Mouse (Mus musculus) intestine, embryonic 14.5 days (tissue): ENCODE measurements at regions not wholly inside any gene's neighbourhood (a gene's known extent, or its start where the extent isn't known, plus 50 kb on each side); places are given as distances from the start of the nearest gene placed in this dataset.
A peak's percentile ranks its signal among the peaks of the same experiment; 100 is the strongest.

Experiments used
- ATAC-seq: fragments of 200-750 bp; cut with Nextera tagmentation; replicated peaks from 2 replicates; pipeline ENCODE4 v1.8.0; 2017; ENCODE audit warnings: low read depth, moderate number of reproducible peaks, moderate TSS enrichment, moderate library complexity; ENCODE audit not compliant: low FRiP score, low TSS enrichment
- DNase-seq: peaks from one replicate; pipeline ENCODE4 v3.0.0-alpha.2; 2018; ENCODE audit warnings: low spot score
- H3K27ac ChIP-seq: fragments of 300-500 bp; sonication (generic); 2 replicates; pipeline ENCODE4 v1.5.1; 2014; ENCODE audit warnings: low read depth, mild to moderate bottlenecking, control low read depth
- H3K27me3 ChIP-seq: fragments of 300-500 bp; sonication (generic); replicated peaks from 2 replicates; pipeline ENCODE4 v1.6.1; 2014; ENCODE audit warnings: low read length, control low read depth; ENCODE audit not compliant: control insufficient read depth, insufficient read depth
- H3K36me3 ChIP-seq: fragments of 300-500 bp; sonication (generic); 2 replicates; pipeline ENCODE4 v1.6.1; 2014; ENCODE audit warnings: low read length, control low read depth; ENCODE audit not compliant: control insufficient read depth, insufficient read depth
- H3K4me1 ChIP-seq: fragments of 300-500 bp; sonication (generic); replicated peaks from 2 replicates; pipeline ENCODE4 v1.6.1; 2014; ENCODE audit warnings: low read length, control low read depth, mixed read lengths; ENCODE audit not compliant: control insufficient read depth, insufficient read depth
- H3K4me2 ChIP-seq: fragments of 300-500 bp; sonication (generic); 2 replicates; pipeline ENCODE4 v1.6.1; 2014; ENCODE audit warnings: low read length
- H3K4me3 ChIP-seq: fragments of 300-500 bp; sonication (generic); 2 replicates; pipeline ENCODE4 v1.5.1; 2014; ENCODE audit warnings: low read depth, low read length, control low read depth, mixed read lengths
- H3K9ac ChIP-seq: fragments of 300-500 bp; sonication (generic); 2 replicates; pipeline ENCODE4 v1.6.1; 2014; ENCODE audit warnings: mild to moderate bottlenecking, low read length
- H3K9me3 ChIP-seq: fragments of 300-500 bp; sonication (generic); 2 replicates; pipeline ENCODE4 v1.6.1; 2016; ENCODE audit warnings: low read length, control low read depth; ENCODE audit not compliant: control insufficient read depth
- WGBS: fragments of 180-500 bp; shearing (Covaris S2); extraction: QIAGEN DNeasy Blood & Tissue Kit; methylation state at CpG from one replicate; pipeline ENCODE4 v1.1.7; 2014; 5-methylcytosine and 5-hydroxymethylcytosine counted together

DNA sequence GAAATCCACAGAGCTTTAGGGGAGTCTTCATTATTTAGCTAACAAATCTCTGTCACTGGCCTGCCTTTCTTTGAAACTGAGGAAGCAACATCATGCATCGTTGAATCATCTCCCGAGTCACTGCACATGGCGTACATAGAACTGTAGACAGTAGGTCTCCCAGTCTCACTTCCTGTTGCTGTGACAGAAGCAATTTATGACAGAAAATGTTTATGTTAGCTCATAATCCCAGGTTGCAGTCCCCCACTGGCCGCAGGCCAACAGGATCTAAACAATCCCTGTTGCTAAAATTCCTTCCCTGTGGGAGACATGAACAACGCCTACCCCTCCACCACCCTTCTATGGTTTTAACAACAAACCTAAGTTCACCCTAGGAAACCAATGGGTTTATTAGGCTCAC is 118.0 kb downstream of the Psat1 start:
- no peak overlapping the region for H3K4me3 ChIP-seq
- DNase-seq (no peak), ATAC-seq (no peak)
- WGBS, result 24% methylated on average over 5 of the region's 5 CpGs
- H3K27ac ChIP-seq, result no peak overlapping the region
- peaks cover 7% of the 10 kb centered on the region; the same call in 1 of the 2 replicates for H3K4me1 ChIP-seq
- H3K9me3 ChIP-seq, result no peaks in the 10 kb centered on the region
- H3K9ac ChIP-seq, result no peak overlapping the region
- H3K27me3 ChIP-seq, result no peaks in the 10 kb centered on the region
- H3K4me2 ChIP-seq, result no peak overlapping the region
- no peaks in the 10 kb centered on the region for H3K36me3 ChIP-seq

DNA sequence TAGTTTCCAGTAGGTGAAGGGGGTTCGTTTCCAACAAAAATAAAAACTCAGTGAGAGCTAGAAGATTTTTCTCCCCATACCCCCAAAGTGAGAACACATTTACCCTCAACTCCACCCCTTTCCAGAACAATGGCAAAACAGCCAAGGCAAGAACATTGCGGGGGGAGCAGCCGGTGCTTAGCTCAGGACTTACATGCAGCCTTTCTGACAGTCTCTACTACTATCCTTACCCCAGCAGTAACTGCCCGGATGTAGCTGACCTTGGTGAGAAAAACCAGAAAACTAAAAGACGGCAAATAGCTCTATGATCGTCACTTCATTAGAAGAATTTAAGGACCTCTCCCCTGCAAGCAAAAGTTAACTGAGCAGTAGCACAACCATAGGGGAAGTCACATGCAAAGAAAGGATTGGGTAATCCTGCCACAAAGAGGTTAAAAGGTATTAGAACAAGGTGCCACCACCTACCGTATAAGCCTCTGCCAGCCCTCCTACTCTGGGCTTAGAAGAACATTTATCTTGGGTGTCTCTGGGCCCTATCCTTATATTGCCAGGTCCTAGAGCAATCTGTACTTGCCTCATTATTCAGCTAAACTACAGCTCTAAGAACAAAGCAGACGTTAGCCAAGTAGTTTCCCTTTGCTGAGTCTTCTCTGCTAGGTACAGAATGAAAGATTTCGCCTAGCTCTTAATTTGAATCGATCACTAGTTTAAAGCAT is 119.0 kb downstream of the Psat1 start:
- Histone ChIP-seq H3K27ac (peak overlapping the region; percentile 16; the same call in 1 of the 2 replicates), H3K4me3 (no peak overlapping the region), H3K4me1 (peaks cover 7% of the 10 kb centered on the region; the same call in 1 of the 2 replicates), H3K4me2 (no peak overlapping the region), H3K27me3 (no peaks in the 10 kb centered on the region), H3K9me3 (no peaks in the 10 kb centered on the region), H3K9ac (no peak overlapping the region), H3K36me3 (no peaks in the 10 kb centered on the region)
- 54% methylated on average over 10 of the region's 10 CpGs for WGBS
- DNase-seq (no peak), ATAC-seq (no peak)

DNA sequence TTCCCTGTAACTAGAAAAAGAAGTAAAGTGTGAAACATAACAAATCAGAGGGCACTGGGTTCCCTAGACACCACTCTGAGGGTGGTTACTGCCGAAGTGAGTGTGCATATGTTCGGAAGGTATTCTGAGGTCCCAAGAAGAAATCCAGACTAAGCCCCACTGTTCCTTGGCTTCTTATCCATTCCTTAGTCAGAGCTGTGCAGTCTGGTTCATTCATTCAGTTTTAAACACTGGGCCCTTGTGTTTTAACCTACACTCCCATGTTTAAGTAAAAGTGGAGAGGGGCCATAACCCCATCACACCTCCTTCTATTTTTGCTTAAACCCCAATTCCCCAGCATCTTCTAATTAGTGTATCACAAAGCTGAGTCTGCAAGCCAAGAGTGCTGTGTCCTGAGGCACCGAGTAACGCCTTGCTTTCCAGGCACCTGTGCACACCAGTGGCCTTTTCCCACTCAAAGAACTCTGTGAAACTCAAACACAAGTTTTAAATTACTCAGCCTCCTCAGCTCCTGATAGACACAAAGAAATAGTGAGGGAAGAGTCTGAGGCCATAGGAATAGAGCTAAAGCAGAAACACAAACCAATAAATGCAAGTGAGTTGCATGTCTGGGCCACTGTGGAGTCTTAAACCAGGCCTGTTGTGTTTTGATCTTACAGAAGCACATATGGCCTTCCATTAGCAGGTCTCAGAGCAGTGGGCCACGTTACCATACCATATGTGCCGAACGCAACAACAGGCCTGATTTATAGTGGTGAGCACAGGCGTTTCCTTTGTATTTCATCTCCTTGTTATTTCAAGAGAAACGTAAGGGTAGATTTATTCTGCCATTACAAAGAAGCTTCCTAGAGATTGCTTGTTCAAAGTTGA is 119.8 kb downstream of the Psat1 start:
- Histone ChIP-seq H3K9ac (no peak overlapping the region), H3K4me3 (no peak overlapping the region), H3K4me1 (peaks cover 7% of the 10 kb centered on the region; the same call in 1 of the 2 replicates), H3K4me2 (no peak overlapping the region), H3K36me3 (no peaks in the 10 kb centered on the region), H3K27ac (no peak overlapping the region), H3K27me3 (no peaks in the 10 kb centered on the region), H3K9me3 (no peaks in the 10 kb centered on the region)
- no peak for ATAC-seq
- WGBS, result 62% methylated on average over 9 of the region's 9 CpGs
- no peak for DNase-seq

DNA sequence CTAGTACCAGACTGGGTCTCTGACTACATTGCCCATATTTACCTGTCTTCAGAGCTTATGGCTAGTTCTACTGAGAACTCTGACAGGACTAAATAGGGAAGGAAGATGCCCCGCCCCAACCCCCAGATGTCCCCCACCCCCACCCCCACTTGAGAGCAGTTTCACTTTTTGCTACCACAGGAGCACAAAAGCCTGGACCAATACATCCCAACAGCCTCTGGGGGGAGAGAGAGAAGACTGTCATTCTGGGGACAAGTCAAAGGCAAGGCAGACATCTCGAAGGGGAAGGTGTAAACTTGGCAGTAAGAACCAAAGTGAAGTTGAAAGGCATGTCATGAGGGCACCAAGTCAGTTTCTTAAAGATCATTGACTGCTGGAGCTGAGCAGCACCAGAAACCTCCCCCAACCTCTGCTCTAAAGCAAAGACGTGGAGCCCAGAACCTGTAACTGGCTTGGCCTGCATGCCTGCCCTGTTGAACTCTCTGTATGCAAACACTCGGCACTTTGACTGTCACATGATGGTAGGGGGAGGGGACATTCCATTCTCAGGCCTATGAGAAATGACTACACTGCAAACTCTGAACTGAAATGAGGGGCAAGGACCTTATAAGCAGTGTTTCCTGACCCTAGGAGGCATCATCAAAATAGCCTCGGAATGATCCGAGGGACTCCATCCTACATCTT is 123.3 kb downstream of the Psat1 start:
- ATAC-seq (no peak), DNase-seq (peak; percentile 33)
- Histone ChIP-seq H3K36me3 (no peaks in the 10 kb centered on the region), H3K4me2 (no peak overlapping the region), H3K9me3 (no peaks in the 10 kb centered on the region), H3K4me1 (0 out of 2 replicates have a peak, but pooled peaks cover 7% of the 10 kb centered on the region), H3K27me3 (no peaks in the 10 kb centered on the region), H3K27ac (no peak overlapping the region), H3K4me3 (no peak overlapping the region), H3K9ac (no peak overlapping the region)
- 67% methylated on average over 6 of the region's 6 CpGs for WGBS

DNA sequence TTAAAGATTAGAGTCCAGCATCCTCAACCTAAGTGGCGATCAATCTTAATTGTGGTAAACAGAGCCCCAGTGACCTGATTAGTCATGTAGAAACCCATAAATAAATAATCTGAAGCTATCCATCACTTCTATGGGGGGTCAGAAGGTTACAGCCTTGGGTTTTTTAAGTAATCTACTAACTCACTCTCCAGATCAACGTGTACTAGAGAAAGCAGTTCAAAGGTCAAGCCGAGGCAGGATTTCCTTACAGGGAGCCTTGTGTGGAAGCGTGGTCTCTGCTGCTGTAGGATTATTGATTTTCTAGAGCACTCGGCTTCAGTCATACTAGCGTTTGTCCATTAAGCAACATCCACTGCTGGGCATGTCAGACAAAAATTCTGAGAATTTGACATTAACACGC is 127.1 kb downstream of the Psat1 start:
- DNase-seq (no peak), ATAC-seq (no peak)
- no peak overlapping the region for H3K4me2 ChIP-seq
- H3K27me3 ChIP-seq, result no peaks in the 10 kb centered on the region
- no peaks in the 10 kb centered on the region for H3K4me1 ChIP-seq
- no peak overlapping the region for H3K9ac ChIP-seq
- no peak overlapping the region for H3K4me3 ChIP-seq
- no peak overlapping the region for H3K27ac ChIP-seq
- H3K36me3 ChIP-seq, result no peaks in the 10 kb centered on the region
- WGBS, result 17% methylated on average over 7 of the region's 7 CpGs
- H3K9me3 ChIP-seq, result no peaks in the 10 kb centered on the region

DNA sequence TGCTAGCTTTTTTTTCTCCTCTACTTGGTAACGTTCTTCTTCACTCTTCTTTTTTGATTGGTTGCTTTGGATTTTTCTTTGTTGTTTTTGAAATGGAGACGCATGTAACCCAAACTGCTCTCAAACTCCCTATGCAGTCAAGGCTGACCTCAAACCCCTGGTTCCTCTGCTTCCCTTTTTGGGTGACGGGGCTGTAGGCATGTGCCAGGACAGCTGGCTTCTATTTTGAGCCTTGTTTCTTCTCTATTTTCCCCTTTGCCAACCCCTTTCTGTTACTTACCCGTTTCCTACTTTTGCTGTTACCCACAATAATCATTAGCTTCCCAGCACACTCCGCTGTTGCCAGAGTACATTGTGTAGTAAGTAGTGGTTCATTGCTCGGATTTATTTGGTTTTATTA is 132.0 kb downstream of the Psat1 start:
- Histone ChIP-seq H3K4me2 (no peak overlapping the region), H3K9ac (no peak overlapping the region), H3K27ac (no peak overlapping the region), H3K27me3 (no peaks in the 10 kb centered on the region), H3K4me3 (no peak overlapping the region), H3K4me1 (no peaks in the 10 kb centered on the region), H3K9me3 (no peaks in the 10 kb centered on the region; the same call in 1 of the 2 replicates), H3K36me3 (no peaks in the 10 kb centered on the region)
- 74% methylated on average over 6 of the region's 6 CpGs for WGBS
- no peak for ATAC-seq
- no peak for DNase-seq

DNA sequence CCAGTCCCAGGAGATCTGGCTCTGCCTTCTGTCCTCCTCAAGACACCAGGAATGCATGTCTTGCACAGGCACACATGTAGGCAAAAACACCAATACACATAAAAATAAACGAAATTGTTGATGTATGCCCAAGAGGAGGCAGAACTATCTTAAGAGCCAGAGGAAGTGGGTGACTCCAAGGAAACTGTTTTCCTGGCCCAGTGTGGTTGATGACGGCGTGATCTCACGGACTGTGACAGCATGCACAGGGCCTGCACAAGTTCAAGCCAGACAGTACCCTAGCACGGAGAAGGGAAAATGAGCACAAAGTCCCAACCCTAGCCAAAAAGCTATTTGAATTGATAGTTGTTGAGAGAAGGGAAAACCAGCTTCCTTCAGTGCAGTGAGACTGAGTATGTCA is 138.1 kb downstream of the Psat1 start:
- Histone ChIP-seq H3K9me3 (no peaks in the 10 kb centered on the region; the same call in 1 of the 2 replicates), H3K4me2 (no peak overlapping the region), H3K27ac (no peak overlapping the region), H3K27me3 (no peaks in the 10 kb centered on the region), H3K9ac (no peak overlapping the region), H3K36me3 (no peaks in the 10 kb centered on the region), H3K4me3 (no peak overlapping the region), H3K4me1 (no peaks in the 10 kb centered on the region)
- 88% methylated on average over 5 of the region's 5 CpGs for WGBS
- no peak for DNase-seq
- ATAC-seq, result no peak

DNA sequence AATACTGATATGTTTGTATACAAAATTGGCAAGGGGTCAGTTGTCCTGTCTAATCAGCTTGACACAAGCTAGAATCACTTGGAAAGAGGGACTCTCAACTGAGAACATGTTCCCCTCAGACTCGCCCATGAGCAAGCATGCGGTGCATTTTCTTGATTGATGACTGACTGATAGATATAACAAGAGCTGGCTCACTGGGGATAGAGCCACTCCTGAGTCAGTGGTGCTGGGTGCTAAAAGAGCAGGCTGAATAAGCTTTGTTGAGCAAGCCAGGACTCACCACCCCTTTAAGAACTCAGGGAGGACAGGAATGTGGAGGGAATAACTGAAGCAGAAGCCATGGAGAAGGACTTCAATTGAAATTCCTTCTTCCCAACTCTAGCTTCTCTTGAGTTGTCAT is 139.5 kb downstream of the Psat1 start:
- Histone ChIP-seq H3K36me3 (no peaks in the 10 kb centered on the region), H3K27me3 (no peaks in the 10 kb centered on the region), H3K4me3 (no peak overlapping the region), H3K4me2 (no peak overlapping the region), H3K9me3 (no peaks in the 10 kb centered on the region; the same call in 1 of the 2 replicates), H3K4me1 (no peaks in the 10 kb centered on the region), H3K9ac (no peak overlapping the region), H3K27ac (no peak overlapping the region)
- WGBS, result 89% methylated on average over 2 of the region's 2 CpGs
- ATAC-seq (no peak), DNase-seq (no peak)
